Mouse (Mus musculus): ENCODE measurements around the gene 1700001P01Rik.

DNA sequence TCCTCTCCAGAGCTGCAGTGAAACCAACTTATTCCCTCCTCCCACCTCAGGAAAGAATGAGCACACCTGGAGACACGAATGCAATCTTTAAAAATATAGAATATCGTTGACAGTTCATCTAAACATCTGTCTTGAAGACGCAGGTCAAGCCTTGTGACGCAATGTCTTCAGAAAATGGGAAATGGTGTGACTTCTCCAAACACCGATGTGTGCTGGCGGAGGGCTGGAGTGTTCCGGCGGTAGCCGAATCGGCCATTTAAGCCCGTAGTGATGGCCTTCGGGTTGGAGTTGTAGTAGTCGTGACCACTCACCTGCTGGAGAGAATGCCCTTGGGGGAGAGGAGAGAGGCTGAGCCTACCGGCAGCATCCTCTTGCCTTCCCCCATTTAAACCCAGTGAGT is 4.3 kb downstream of the 1700001P01Rik start:
- TF ChIP-seq EP300 (IDR thresholded peaks at IDR 0.05; ENCODE audit: low read depth) (no peak), CTCF (IDR thresholded peaks at IDR 0.05; ENCODE audit: low read depth) (no peak)
